Mouse (Mus musculus) gastrocnemius, postnatal 4 days (tissue): ENCODE measurements around the gene Nckap5. TPM values are rescaled to one million over a fixed set of nuclear protein-coding genes. Genes with fewer than 3 reads are reported as not detected.

ENCODE experiments used
- DNase-seq, 2 experiments: peaks; one replicate each; pipeline ENCODE4 v3.0.0; 2021 to 2022; ENCODE audit warnings: low spot score in 2 of 2, mixed read lengths in 2 of 2
- total RNA-seq, 2 experiments: library from RNA; stranded (reverse); gene quantifications; 2 replicates each; pipeline ENCODE4 v1.2.3; 2021

Nckap5 gene
- total RNA-seq, 2 experiments from 2014 or later, result 6.7 to 7.5 TPM

GRCm38 (mm10) chr1:126231199-126231598 lies 599.4 kb downstream of the Nckap5 start:
- no peak for DNase-seq

DNA sequence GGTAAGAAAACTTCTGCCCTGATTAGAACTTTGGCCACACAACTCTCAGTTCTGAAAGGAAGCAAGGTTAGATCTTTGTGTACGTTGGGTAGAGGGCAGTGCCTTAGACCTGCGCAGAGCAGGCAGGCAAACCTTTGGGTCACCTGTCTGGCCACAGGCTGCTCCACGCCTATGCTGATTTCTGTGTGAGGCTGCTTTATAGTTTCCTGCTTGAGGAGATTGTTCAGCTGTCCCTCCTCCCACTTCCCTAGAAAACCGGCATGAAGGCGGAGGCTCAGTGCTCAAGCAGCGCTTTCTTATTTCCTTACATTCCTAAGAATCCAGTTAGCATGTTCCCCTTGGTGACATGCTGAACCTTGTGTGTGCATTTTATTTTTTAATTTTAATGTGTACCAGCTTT lies 620.4 kb downstream of the Nckap5 start:
- no peak for DNase-seq

DNA sequence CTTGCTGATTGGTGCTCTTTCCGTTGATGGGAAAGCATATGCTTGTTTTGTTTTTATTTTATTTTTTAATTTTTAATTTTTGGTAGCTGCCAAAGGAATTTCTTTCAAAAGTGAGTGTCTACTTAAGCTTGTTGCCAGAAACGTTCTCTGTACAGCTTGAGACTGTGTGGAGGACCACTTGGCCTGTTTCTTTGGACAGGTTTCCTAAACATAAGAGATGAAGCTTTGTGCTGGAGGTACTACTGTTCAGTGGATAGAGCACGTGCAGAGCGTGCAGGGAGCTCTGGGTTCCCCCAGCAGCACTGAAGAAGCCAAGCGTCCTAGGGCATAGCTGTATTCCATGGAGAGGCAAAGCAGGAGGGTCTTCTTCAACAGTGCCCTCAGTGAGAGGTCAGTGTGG lies 620.9 kb downstream of the Nckap5 start:
- DNase-seq, result no peak

DNA sequence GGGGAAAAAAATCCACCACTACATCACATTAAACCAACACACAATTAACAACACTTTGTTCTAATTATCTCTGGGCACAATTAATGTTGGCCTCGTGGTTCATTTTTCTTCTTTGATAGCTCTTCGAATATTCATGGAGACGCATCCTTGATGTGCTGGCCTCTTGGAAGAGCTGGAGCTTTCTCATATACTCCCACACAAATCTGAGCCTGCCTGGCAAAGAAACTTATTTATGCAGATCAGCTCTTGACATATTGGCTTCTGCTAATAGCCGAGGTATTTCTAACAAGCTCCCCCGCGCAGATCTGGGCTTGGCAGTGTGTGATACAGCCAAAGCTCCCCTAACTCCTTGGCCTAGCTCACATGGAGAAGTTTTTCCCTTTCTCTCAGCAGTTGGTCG lies 621.5 kb downstream of the Nckap5 start:
- no peak for DNase-seq

GRCm38 (mm10) chr1:126196937-126197336 lies 633.7 kb downstream of the Nckap5 start:
- DNase-seq, result no peak

DNA sequence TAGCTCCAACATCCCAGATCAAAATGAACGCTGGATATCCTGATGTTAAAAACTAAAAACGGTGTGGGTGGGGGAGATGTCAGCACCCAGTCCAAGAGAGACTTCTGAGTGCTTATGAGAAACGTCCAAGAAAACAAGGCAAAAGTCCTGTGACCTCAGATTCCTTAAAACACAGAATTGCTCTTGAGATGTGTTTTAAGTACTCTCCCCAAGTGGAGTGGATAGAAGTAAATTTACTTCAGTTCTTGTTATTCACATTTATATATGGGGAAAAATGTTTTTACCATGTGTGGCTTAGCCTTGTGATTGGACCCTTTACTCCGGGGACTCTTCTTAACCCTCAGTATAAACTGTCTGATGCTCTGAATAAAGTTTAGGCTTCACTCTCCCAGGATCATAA lies 640.2 kb downstream of the Nckap5 start:
- no peak for DNase-seq

DNA sequence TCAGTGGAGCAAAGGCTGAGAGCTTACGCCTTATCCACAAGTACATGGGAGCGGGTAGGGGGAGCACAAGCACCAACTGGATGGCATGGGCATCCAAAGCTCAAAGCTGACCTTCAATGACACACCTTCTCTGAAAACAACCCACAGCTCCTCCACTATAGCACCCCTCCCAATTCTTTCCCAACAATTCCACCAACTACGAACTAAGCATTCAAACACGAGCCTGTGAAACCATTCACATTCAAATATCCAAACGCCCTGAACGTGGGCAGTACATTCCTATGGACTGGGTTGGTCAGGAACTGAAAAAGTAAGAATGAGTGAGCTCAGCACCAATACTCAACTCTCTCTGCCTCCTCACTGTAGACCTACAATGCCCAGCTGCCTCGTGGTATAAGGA lies 646.8 kb downstream of the Nckap5 start:
- no peak for DNase-seq

DNA sequence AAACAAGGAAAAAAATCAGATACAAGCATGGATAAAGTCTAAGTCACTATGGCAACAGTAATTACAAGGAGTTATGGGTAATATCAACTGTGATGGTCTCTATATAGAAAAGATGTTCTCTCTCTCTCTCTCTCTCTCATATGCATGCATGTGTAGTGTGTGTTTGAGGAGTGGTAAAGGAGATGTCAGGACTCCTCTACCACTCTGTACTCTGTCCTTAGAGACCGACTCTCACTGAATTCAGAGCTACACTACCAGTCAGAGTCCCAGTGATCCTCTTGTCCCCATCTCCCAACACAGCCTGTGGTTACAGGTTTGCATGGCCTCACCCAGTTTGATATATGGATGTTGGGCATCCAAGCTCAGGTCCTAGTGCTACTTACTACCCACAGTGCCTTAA lies 662.0 kb downstream of the Nckap5 start:
- DNase-seq, result no peak

DNA sequence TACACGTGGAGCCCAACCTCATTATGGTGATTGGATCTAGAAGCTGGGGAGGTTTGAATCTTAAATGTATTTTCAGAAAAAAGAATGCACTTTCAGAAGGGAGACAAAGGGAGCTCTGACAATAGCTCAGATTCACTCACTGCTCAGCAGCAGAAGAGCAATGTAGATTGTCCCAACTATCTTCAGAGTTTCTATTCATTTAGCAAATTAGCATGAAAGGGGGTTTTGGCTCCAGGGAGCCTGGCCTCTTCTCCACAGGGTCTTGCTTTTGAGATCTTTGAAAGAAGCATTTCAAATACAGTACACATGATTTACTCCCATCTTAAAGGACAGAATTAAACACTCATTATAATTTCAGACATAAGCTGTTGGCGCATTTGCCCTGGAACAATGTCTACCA lies 662.5 kb downstream of the Nckap5 start:
- DNase-seq, result no peak

GRCm38 (mm10) chr1:126167546-126167945 lies 663.1 kb downstream of the Nckap5 start:
- no peak for DNase-seq

GRCm38 (mm10) chr1:126159287-126159686 lies 671.3 kb downstream of the Nckap5 start:
- no peak for DNase-seq

DNA sequence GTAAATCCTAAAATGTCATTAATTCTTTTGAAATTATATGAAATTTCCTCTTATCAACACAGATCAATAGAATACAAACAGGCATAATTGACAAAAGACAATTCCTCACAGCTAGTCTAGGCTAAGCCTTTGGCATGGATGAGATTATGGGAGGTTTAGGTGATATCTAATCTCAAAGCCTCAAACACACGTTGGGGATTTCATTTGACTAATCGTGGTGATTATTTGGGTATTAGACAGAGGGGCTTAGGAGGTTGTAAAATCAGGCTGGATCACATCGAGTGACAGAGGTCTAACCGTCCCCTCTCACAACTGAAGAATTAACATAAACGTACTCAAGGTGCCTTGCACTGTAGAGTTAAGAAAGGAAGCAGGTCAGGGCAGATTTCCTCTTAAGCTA lies 674.8 kb downstream of the Nckap5 start:
- DNase-seq, result no peak

DNA sequence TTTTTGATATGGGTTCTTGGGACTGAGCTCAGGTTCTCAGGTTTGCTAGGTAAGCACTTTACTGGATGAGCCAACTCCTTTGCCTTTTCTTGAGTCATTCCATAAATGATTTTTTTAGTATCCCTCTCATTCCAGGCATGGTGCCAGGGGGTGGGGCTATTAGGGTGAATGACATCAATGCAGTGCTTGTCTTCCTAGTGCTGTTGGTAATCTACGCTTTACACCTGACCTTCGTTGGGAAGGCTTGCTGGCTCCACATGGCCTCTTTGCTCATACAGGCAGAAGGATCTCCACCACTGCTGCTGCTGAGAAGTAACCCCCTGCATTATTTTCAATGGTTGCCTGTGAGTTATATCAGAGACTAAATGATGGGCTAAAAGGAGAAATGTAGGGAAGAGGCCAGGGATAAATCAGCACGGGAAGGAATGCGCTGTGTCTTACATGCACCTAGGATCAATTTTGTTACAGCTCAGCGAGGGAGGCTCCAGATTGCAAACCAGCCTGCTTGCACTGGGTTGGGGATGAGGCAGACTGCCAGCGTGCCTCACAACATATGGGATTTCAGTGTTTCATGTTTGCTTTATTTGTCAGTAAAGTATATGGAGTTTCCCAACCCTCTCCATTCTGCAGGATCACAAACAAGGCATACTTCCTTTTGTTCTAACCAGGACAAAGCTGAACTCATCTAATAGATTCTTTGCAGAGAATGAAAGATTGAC lies 676.9 kb downstream of the Nckap5 start:
- no peak for DNase-seq

GRCm38 (mm10) chr1:126152217-126152616 lies 678.4 kb downstream of the Nckap5 start:
- DNase-seq, result no peak

GRCm38 (mm10) chr1:126149966-126150365 lies 680.6 kb downstream of the Nckap5 start:
- no peak for DNase-seq

- DNase-seq, result no peak
Observed at GRCm38 (mm10) chr1:126135717-126136116, 694.9 kb downstream of the Nckap5 start.

- no peak for DNase-seq
Observed at GRCm38 (mm10) chr1:126132316-126132715, 698.3 kb downstream of the Nckap5 start.

- DNase-seq, result no peak
Observed at GRCm38 (mm10) chr1:126129129-126129528, 701.5 kb downstream of the Nckap5 start.

- no peak for DNase-seq
Observed at GRCm38 (mm10) chr1:126123111-126123510, 707.5 kb downstream of the Nckap5 start.

- DNase-seq, result no peak
Observed at GRCm38 (mm10) chr1:126120506-126120905, 710.1 kb downstream of the Nckap5 start.

GRCm38 (mm10) chr1:126116034-126116433 lies 714.6 kb downstream of the Nckap5 start:
- no peak for DNase-seq

DNA sequence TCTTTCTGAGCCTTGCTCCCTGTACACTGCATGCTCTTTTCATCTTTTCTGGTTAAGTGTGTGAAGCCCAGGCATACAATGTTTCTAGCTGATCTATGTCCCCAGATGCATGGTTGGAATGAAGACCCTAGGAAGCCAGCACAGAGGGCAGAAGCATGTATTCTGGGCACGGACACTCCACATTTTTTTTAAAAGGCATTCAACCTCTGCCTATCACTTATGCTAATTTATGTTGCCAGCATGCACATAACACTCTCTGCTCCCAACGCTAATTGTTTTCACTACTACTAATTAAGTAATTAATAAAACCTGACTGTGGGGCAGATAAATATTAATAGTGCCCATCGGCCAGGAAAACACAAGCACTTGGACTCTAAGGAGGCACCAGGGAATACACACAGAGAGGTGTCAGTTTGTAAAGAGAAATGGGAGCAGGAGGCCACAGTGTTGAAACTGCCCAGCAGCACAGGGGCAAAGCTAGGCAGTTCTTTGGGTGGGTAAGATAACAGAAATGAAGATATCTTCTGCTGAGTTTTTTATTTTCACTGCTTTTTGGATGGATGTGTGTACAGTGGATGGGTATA lies 724.8 kb downstream of the Nckap5 start:
- DNase-seq, result no peak

GRCm38 (mm10) chr1:126094346-126094745 lies 736.3 kb downstream of the Nckap5 start:
- DNase-seq, result no peak
